Mouse (Mus musculus): Measurements from ENCODE around the gene Vmn1r237. TPM values are rescaled to one million over a fixed set of nuclear protein-coding genes. Genes with fewer than 3 reads are reported as not detected.

Vmn1r237 gene
- not detected for polyA plus RNA-seq (2014; fragmentation: Illumina TruSeq; extraction: RNeasy Lipid Tissue Mini Kit (QIAGEN cat#74804); ENCODE audit: low replicate concordance)

GRCm38 (mm10) chr17:21311565-21311964 lies at the start of gene Vmn1r237:
Gene Vmn1r237, plus strand, starts transcription at chr17:21311865.

GRCm38 (mm10) chr17:21282642-21283041 lies 29.0 kb upstream of the Vmn1r237 start, which contains the start of gene Vmn1r236:
Gene Vmn1r236, plus strand, starts transcription at chr17:21282942.

Other genes starting within 250 kb of the Vmn1r237 start
- gene Vmn1r234, start 85.8 kb upstream of the Vmn1r237 start, polyA plus RNA-seq (2014; fragmentation: Illumina TruSeq; extraction: RNeasy Lipid Tissue Mini Kit (QIAGEN cat#74804); ENCODE audit: low replicate concordance) = not detected
- not detected for gene Vmn1r235, start 55.5 kb upstream of the Vmn1r237 start, polyA plus RNA-seq (2014; fragmentation: Illumina TruSeq; extraction: RNeasy Lipid Tissue Mini Kit (QIAGEN cat#74804); ENCODE audit: low replicate concordance)
- gene Vmn1r236, start 28.9 kb upstream of the Vmn1r237 start, polyA plus RNA-seq (2014; fragmentation: Illumina TruSeq; extraction: RNeasy Lipid Tissue Mini Kit (QIAGEN cat#74804); ENCODE audit: low replicate concordance) = not detected
- 15.6 TPM for gene Zfp677, start 71.9 kb downstream of the Vmn1r237 start, polyA plus RNA-seq (2014; fragmentation: Illumina TruSeq; extraction: RNeasy Lipid Tissue Mini Kit (QIAGEN cat#74804); ENCODE audit: low replicate concordance)
- gene Zfp54, start 111.4 kb downstream of the Vmn1r237 start, polyA plus RNA-seq (2014; fragmentation: Illumina TruSeq; extraction: RNeasy Lipid Tissue Mini Kit (QIAGEN cat#74804); ENCODE audit: low replicate concordance) = 42.0 TPM
- gene Zfp51, start 138.5 kb downstream of the Vmn1r237 start, polyA plus RNA-seq (2014; fragmentation: Illumina TruSeq; extraction: RNeasy Lipid Tissue Mini Kit (QIAGEN cat#74804); ENCODE audit: low replicate concordance) = 60.4 TPM
- gene Zfp53, start 177.1 kb downstream of the Vmn1r237 start, polyA plus RNA-seq (2014; fragmentation: Illumina TruSeq; extraction: RNeasy Lipid Tissue Mini Kit (QIAGEN cat#74804); ENCODE audit: low replicate concordance) = 64.2 TPM
- gene Zfp52, start 223.7 kb downstream of the Vmn1r237 start, polyA plus RNA-seq (2014; fragmentation: Illumina TruSeq; extraction: RNeasy Lipid Tissue Mini Kit (QIAGEN cat#74804); ENCODE audit: low replicate concordance) = 18.7 TPM